Mouse (Mus musculus) lung, embryonic 14.5 days (tissue): ENCODE data around the gene Camkmt. TPM values are rescaled to one million over a fixed set of nuclear protein-coding genes. Genes with fewer than 3 reads are reported as not detected.

Source experiments
- ATAC-seq: fragments of 200-750 bp; cut with Nextera tagmentation; 2 replicates; pipeline ENCODE4 v1.8.0; 2017; ENCODE audit warnings: mild to moderate bottlenecking, moderate TSS enrichment, moderate library complexity; ENCODE audit not compliant: insufficient read depth
- DNase-seq: peaks from one replicate; pipeline ENCODE4 v3.0.0-alpha.2; 2015
- H3K27ac ChIP-seq: fragments of 300-500 bp; sonication (generic); 2 replicates; pipeline ENCODE4 v1.5.1; 2014; ENCODE audit warnings: low read depth, mild to moderate bottlenecking, moderate library complexity
- H3K27me3 ChIP-seq: fragments of 300-500 bp; sonication (generic); 2 replicates; pipeline ENCODE4 v1.6.1; 2014; ENCODE audit warnings: low read length, control low read depth; ENCODE audit not compliant: insufficient read depth
- H3K36me3 ChIP-seq: fragments of 300-500 bp; sonication (generic); 2 replicates; pipeline ENCODE4 v1.6.1; 2014; ENCODE audit warnings: control low read depth; ENCODE audit not compliant: insufficient read depth
- H3K4me1 ChIP-seq: fragments of 300-500 bp; sonication (generic); 2 replicates; pipeline ENCODE4 v1.6.1; 2014; ENCODE audit warnings: antibody characterized with exemption, control low read depth; ENCODE audit not compliant: insufficient read depth
- H3K4me2 ChIP-seq: fragments of 300-500 bp; sonication (generic); 2 replicates; pipeline ENCODE4 v1.6.1; 2014; ENCODE audit warnings: mild to moderate bottlenecking
- H3K4me3 ChIP-seq: fragments of 300-500 bp; sonication (generic); 2 replicates; pipeline ENCODE4 v1.5.1; 2014; ENCODE audit warnings: low read depth, low read length
- H3K9ac ChIP-seq: fragments of 300-500 bp; sonication (generic); 2 replicates; pipeline ENCODE4 v1.6.1; 2014
- H3K9me3 ChIP-seq: fragments of 300-500 bp; sonication (generic); 2 replicates; pipeline ENCODE4 v1.6.1; 2016; ENCODE audit warnings: low read depth, low read length, control low read depth
- CTCF ChIP-seq: IDR thresholded peaks from 2 replicates; pipeline ENCODE4 v1.5.1; 2016; ENCODE audit warnings: antibody characterized with exemption, low read depth
- WGBS: fragments of 180-500 bp; shearing (Covaris S2); extraction: QIAGEN DNeasy Blood & Tissue Kit; methylation state at CpG from one replicate; pipeline ENCODE4 v1.1.7; 2014; 5-methylcytosine and 5-hydroxymethylcytosine counted together
- polyA plus RNA-seq: library from polyadenylated mRNA; unstranded; fragments of >200 nt; fragmentation: Nextera tagmentation; extraction: Ambion mirVana; gene quantifications from 2 replicates; pipeline ENCODE4 v1.2.1, GENCODE M21; 2014

The Camkmt gene
- polyA plus RNA-seq, 1 experiment from 2014 or later: 11.7 TPM

- H3K4me3 ChIP-seq: no peak overlapping the region
- no peak overlapping the region for H3K9ac ChIP-seq
- H3K27ac ChIP-seq: no peak overlapping the region
- ATAC-seq (no peak), DNase-seq (no peak)
- H3K27me3 ChIP-seq: no peaks in the 10 kb centered on the region
- no peak overlapping the region for H3K4me2 ChIP-seq
- 83% methylated on average over 10 of the region's 10 CpGs for WGBS
- H3K4me1 ChIP-seq: no peaks in the 10 kb centered on the region
- no peaks in the 10 kb centered on the region for H3K9me3 ChIP-seq
- H3K36me3 ChIP-seq: no peaks in the 10 kb centered on the region
- TF ChIP-seq CTCF: no peak
Measured at GRCm38 (mm10) chr17:85328901-85329300, 238.5 kb downstream of the Camkmt start.

- Histone ChIP-seq H3K4me1 (no peaks in the 10 kb centered on the region), H3K36me3 (no peaks in the 10 kb centered on the region), H3K27ac (no peak overlapping the region), H3K4me2 (no peak overlapping the region), H3K9ac (no peak overlapping the region), H3K9me3 (no peaks in the 10 kb centered on the region), H3K27me3 (no peaks in the 10 kb centered on the region), H3K4me3 (no peak overlapping the region)
- no peak for ATAC-seq
- WGBS: 69% methylated on average over 10 of the region's 10 CpGs
- DNase-seq: no peak
- 0 out of 2 replicates have a peak, but pooled peaks have one; percentile 5 for TF ChIP-seq CTCF
Measured at GRCm38 (mm10) chr17:85335464-85335863, 245.1 kb downstream of the Camkmt start.

GRCm38 (mm10) chr17:85337666-85338065 lies 247.3 kb downstream of the Camkmt start:
- ATAC-seq (no peak), DNase-seq (no peak)
- no peak for TF ChIP-seq CTCF
- H3K9me3 ChIP-seq: no peaks in the 10 kb centered on the region
- H3K4me1 ChIP-seq: no peaks in the 10 kb centered on the region
- no peak overlapping the region for H3K4me2 ChIP-seq
- no peak overlapping the region for H3K27ac ChIP-seq
- 73% methylated on average over 7 of the region's 7 CpGs for WGBS
- no peak overlapping the region for H3K4me3 ChIP-seq
- H3K9ac ChIP-seq: no peak overlapping the region
- no peaks in the 10 kb centered on the region for H3K27me3 ChIP-seq
- no peaks in the 10 kb centered on the region for H3K36me3 ChIP-seq

GRCm38 (mm10) chr17:85341134-85341700 lies 250.9 kb downstream of the Camkmt start:
- WGBS: 66% methylated on average over 18 of the region's 18 CpGs
- TF ChIP-seq CTCF: no peak
- H3K27ac ChIP-seq: no peak overlapping the region
- no peaks in the 10 kb centered on the region for H3K4me1 ChIP-seq
- H3K27me3 ChIP-seq: no peaks in the 10 kb centered on the region
- DNase-seq: no peak
- H3K9ac ChIP-seq: no peak overlapping the region
- H3K9me3 ChIP-seq: no peaks in the 10 kb centered on the region
- no peaks in the 10 kb centered on the region for H3K36me3 ChIP-seq
- H3K4me2 ChIP-seq: no peak overlapping the region
- no peak for ATAC-seq
- H3K4me3 ChIP-seq: no peak overlapping the region

- Histone ChIP-seq H3K27ac (no peak overlapping the region), H3K4me1 (no peaks in the 10 kb centered on the region), H3K36me3 (no peaks in the 10 kb centered on the region), H3K4me3 (no peak overlapping the region), H3K9me3 (no peaks in the 10 kb centered on the region), H3K9ac (no peak overlapping the region), H3K27me3 (no peaks in the 10 kb centered on the region), H3K4me2 (no peak overlapping the region)
- WGBS: 89% methylated on average over 5 of the region's 5 CpGs
- no peak for TF ChIP-seq CTCF
- ATAC-seq: no peak
- DNase-seq: no peak
Measured at GRCm38 (mm10) chr17:85342471-85342870, 252.1 kb downstream of the Camkmt start.

GRCm38 (mm10) chr17:85343435-85343834 lies 253.1 kb downstream of the Camkmt start:
- Histone ChIP-seq H3K27me3 (no peaks in the 10 kb centered on the region), H3K4me1 (no peaks in the 10 kb centered on the region), H3K4me2 (no peak overlapping the region), H3K27ac (no peak overlapping the region), H3K4me3 (no peak overlapping the region), H3K9me3 (no peaks in the 10 kb centered on the region), H3K9ac (no peak overlapping the region), H3K36me3 (no peaks in the 10 kb centered on the region)
- no peak for DNase-seq
- WGBS: 77% methylated on average over 13 of the region's 13 CpGs
- TF ChIP-seq CTCF: no peak
- ATAC-seq: no peak

GRCm38 (mm10) chr17:85346701-85347100 lies 256.3 kb downstream of the Camkmt start:
- Histone ChIP-seq H3K4me3 (no peak overlapping the region), H3K27ac (no peak overlapping the region), H3K9me3 (no peaks in the 10 kb centered on the region), H3K4me1 (no peaks in the 10 kb centered on the region), H3K27me3 (no peaks in the 10 kb centered on the region), H3K4me2 (no peak overlapping the region), H3K36me3 (no peaks in the 10 kb centered on the region), H3K9ac (no peak overlapping the region)
- no peak for DNase-seq
- WGBS: 74% methylated on average over 6 of the region's 6 CpGs
- ATAC-seq: no peak
- no peak for TF ChIP-seq CTCF
